Mouse (Mus musculus): ENCODE measurements around the gene Mlx. TPM values are rescaled to one million over a fixed set of nuclear protein-coding genes. Genes with fewer than 3 reads are reported as not detected.

The Mlx gene
- polyA plus RNA-seq, 1 experiment from 2014 or later: 37.3 TPM

DNA sequence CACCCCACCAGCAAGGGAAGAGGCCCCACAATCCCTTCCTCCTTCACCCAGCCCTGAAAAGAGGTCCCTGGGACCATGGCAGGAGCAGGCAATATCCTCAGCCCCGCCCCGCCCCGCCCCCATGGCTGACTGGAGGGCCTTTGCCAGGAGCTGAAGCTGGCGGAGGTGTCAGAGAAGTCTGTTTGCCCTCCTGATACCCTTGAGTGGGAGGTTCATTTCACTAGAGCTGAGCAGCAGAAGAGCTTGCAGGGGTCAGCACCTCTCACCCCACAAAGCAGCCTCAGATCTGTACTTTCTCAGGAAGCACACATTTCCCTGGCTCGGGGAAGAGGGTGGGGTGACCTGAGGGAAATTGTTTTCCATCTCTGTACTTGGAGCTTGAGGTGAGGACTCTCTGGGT lies 28.4 kb upstream of the Mlx start:
- 82% methylated on average over 5 of the region's 5 CpGs for WGBS
- Histone ChIP-seq H3K9me3 (no peaks in the 10 kb centered on the region), H3K36me3 (replicated peaks) (peaks cover 78% of the 10 kb centered on the region), H3K27me3 (ENCODE audit: poor library complexity, severe bottlenecking) (no peaks in the 10 kb centered on the region), H3K27ac (0 out of 2 replicates have a peak overlapping the region, but pooled peaks have one; percentile 4), H3K4me3 (no peak overlapping the region), H3K4me1 (peaks cover 20% of the 10 kb centered on the region)
- DNase-seq (ENCODE audit: extremely low spot score, low spot score): no peak

DNA sequence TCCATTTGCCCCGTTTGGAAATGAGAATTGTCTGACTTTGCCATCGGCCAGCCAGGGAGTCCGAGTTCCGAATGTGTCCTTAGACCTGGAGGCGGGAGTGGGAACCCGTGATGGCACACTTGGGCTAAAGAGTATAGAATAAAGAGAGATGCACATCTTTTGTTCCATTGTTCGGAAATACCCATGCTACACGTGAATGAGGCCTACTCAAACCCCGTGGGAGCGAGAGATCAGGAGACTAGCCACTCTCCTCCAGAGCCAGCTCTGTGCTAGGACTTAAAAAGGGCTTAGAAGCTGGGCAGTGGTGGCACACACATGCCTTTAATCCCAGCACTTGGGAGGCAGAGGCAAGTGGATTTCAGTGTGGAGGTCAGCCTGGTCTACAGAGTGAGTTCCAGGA lies 27.6 kb upstream of the Mlx start:
- Histone ChIP-seq H3K36me3 (replicated peaks) (peaks cover 74% of the 10 kb centered on the region), H3K4me3 (no peak overlapping the region), H3K27me3 (ENCODE audit: poor library complexity, severe bottlenecking) (no peaks in the 10 kb centered on the region), H3K27ac (no peak overlapping the region), H3K4me1 (peaks cover 27% of the 10 kb centered on the region), H3K9me3 (no peaks in the 10 kb centered on the region)
- 82% methylated on average over 10 of the region's 10 CpGs for whole genome bisulfite sequencing
- no peak for DNase-seq (ENCODE audit: extremely low spot score, low spot score)

DNA sequence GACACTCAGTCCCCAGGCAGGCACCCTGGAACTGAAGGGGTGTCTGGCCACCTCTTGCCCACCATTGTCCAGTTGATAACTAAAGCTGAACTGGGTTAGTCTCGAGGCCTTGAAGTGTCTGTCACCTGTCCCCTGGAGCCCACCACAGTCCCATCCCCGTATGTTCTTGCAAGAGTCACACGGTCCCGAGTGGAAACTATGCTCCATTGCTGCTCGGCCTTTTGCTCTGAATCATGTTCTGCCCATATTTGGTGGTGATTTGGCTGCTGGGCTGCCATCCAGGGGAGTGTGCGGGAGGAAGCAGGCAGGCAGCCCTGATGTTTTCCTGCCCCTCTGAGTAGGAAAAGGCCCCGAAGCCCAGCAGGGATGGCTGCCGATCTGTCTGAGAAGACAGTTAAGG lies 27.0 kb upstream of the Mlx start:
- H3K4me3 ChIP-seq: no peak overlapping the region
- H3K9me3 ChIP-seq: no peaks in the 10 kb centered on the region
- WGBS: 89% methylated on average over 8 of the region's 8 CpGs
- no peaks in the 10 kb centered on the region for H3K27me3 ChIP-seq (ENCODE audit: poor library complexity, severe bottlenecking)
- H3K36me3 ChIP-seq (replicated peaks): peaks cover 69% of the 10 kb centered on the region
- H3K4me1 ChIP-seq: peaks cover 27% of the 10 kb centered on the region
- no peak overlapping the region for H3K27ac ChIP-seq
- DNase-seq (ENCODE audit: extremely low spot score, low spot score): no peak

DNA sequence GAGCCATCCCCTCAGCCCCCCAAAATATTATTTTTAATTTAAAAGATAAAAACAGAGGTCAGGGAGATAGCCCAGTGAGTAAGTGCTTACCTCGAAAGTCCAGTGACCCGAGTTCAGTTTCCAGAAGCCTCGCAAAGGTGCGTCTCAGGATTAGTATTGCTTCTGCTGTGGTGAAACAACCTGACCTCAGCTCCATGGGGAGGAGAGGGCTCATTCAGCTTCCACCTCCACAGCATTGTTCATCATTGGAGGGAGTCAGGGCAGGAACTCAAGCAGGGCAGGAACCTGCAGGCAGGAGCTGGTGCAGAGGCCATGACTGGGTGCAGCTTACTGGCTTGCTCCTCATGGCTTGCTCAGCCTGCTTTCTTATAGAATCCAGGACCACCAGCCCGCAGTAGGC lies 26.0 kb upstream of the Mlx start:
- H3K27ac ChIP-seq: no peak overlapping the region
- no peak for DNase-seq (ENCODE audit: extremely low spot score, low spot score)
- 91% methylated on average over 5 of the region's 5 CpGs for WGBS
- H3K36me3 ChIP-seq (replicated peaks): peaks cover 59% of the 10 kb centered on the region
- H3K4me1 ChIP-seq: peaks cover 27% of the 10 kb centered on the region
- peaks cover under 1% of the 10 kb centered on the region; the same call in 1 of the 2 replicates for H3K27me3 ChIP-seq (ENCODE audit: poor library complexity, severe bottlenecking)
- no peak overlapping the region for H3K4me3 ChIP-seq
- H3K9me3 ChIP-seq: no peaks in the 10 kb centered on the region

DNA sequence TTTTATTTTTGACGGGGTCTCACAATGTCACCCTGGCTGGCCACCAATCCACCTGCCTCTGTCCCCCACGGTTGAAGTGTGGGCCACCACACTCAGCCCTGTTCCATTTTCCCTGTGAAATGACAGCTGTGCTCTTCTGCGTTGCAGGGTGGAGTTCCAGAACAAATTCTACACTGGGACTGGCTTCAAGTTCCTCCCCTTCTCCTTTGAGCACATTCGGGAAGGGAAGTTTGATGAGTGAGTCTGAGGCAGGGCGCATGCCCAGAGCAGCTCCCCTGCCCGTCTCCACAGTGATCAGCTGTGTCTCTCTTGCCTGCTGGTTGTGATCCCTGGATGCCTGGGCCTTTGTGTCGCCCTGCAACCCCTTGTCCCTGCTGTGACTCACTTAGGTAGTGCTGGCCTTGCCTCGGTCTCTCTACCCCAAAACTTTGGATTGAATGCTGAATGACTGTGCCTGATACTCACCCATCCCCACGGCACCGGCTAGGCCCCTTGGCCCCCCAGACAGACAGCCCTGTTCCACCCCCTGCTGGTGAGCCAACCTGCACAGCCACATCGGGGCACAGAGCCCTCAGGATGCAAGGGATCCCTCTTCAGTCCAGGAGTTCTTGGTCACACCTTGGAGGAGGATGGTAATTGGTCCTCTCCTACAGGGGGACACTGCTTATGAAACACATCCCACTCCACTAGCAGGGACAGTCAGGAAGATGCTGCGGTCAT lies 24.8 kb upstream of the Mlx start:
- H3K4me3 ChIP-seq: no peak overlapping the region
- DNase-seq (ENCODE audit: extremely low spot score, low spot score): no peak
- no peaks in the 10 kb centered on the region for H3K9me3 ChIP-seq
- no peak overlapping the region for H3K27ac ChIP-seq
- peaks cover 38% of the 10 kb centered on the region for H3K4me1 ChIP-seq
- 77% methylated on average over 12 of the region's 12 CpGs for WGBS
- peaks cover 48% of the 10 kb centered on the region for H3K36me3 ChIP-seq (replicated peaks)
- H3K27me3 ChIP-seq (ENCODE audit: poor library complexity, severe bottlenecking): peaks cover 5% of the 10 kb centered on the region; the same call in 1 of the 2 replicates

DNA sequence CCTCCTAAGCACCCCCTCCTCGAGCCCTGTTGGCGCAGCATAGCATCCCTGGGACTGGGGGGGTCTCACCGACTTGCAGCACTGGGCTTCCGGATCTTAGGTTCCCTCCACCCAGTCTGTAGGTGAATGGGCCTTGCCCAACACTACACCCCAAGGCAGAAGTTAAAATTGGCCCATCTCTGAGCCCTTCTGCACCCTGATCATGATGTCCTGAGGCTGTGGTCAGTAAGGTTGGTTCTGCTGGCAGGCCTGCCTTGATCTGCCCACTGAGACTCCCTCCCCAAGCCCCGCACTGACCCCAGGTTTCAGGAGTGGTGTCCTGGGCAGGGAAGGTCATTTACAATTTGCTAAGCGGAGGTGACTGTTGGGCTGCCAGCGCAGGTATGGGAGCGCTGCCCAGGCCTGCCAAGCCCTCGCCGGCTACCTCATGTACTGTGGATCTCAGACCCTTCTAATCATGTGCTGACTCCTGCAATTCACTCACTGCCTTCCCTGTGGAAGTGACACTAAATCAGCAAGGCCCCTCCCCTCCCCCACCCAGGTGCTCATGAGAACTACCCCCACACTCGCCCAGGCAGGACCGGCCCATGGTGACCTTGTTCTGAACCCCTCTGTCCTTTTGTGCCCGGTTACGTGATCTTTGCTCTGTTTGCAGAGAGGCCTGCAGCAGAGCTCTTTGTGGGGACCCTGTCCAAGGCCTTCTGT lies 24.0 kb upstream of the Mlx start:
- WGBS: 79% methylated on average over 14 of the region's 14 CpGs
- no peak overlapping the region for H3K4me3 ChIP-seq
- H3K9me3 ChIP-seq: no peaks in the 10 kb centered on the region
- H3K4me1 ChIP-seq: peaks cover 39% of the 10 kb centered on the region
- peaks cover 46% of the 10 kb centered on the region for H3K36me3 ChIP-seq (replicated peaks)
- no peak for DNase-seq (ENCODE audit: extremely low spot score, low spot score)
- H3K27me3 ChIP-seq (ENCODE audit: poor library complexity, severe bottlenecking): peaks cover 10% of the 10 kb centered on the region; the same call in 1 of the 2 replicates
- H3K27ac ChIP-seq: peak overlapping the region; percentile 70

DNA sequence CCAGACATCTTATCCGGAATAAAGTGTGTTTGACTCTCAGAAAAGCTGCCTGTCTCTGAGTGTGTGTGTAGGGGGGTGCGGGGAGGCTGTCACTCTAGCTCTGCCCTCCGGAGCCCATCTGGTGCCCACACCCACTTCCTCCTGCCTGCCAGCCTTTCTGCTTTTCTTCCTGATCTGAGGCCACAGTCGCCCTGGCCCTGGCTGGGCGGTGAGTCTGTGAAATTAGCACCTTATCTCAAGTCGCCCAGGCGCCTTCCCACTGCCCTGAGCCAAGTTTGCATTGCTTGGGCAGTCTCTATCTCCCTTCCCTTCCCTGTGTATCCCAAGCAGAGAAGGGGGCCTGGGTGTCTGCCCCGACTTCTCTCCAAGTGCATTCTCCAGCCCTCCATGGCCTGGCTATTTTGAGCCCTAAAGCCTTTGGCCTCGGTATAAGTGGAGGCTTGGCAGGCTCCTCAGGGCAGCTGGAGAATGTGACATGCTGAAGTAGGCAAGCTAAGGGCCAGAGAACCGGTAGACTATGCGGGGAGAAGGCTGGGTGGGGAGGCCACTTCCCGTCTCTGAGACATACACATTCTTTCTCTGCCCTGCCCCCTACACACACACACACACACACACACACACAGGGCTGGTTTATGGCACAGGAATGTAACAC lies 23.3 kb upstream of the Mlx start:
- H3K36me3 ChIP-seq (replicated peaks): peaks cover 40% of the 10 kb centered on the region
- peaks cover 17% of the 10 kb centered on the region for H3K27me3 ChIP-seq (ENCODE audit: poor library complexity, severe bottlenecking)
- peak overlapping the region; percentile 70 for H3K27ac ChIP-seq
- WGBS: 71% methylated on average over 12 of the region's 12 CpGs
- no peaks in the 10 kb centered on the region for H3K9me3 ChIP-seq
- no peak for DNase-seq (ENCODE audit: extremely low spot score, low spot score)
- H3K4me1 ChIP-seq: peaks cover 34% of the 10 kb centered on the region
- H3K4me3 ChIP-seq: no peak overlapping the region

DNA sequence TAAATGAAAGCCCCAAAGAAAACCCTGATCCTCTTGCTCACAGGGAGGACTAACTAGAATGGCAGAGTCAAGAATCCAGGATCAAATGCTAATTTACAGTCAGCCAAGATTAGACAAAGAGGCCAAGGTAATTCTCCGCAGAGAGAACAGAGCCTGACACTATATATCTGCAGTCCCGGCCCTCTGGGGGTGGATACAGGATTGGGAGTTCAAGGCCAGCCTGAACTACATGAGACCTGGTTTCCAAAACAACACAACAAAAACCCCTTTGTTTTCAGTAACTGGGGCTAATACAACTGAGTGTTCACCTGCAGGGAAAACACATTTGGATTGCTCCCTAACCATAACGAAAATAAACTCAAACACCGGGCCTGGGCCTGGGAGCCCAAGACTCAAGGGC lies 22.6 kb upstream of the Mlx start:
- H3K4me1 ChIP-seq: peaks cover 37% of the 10 kb centered on the region
- H3K27me3 ChIP-seq (ENCODE audit: poor library complexity, severe bottlenecking): peaks cover 23% of the 10 kb centered on the region
- no peak for DNase-seq (ENCODE audit: extremely low spot score, low spot score)
- WGBS: 84% methylated on average over 4 of the region's 4 CpGs
- H3K4me3 ChIP-seq: no peak overlapping the region
- H3K9me3 ChIP-seq: no peaks in the 10 kb centered on the region
- H3K36me3 ChIP-seq (replicated peaks): peaks cover 33% of the 10 kb centered on the region
- no peak overlapping the region for H3K27ac ChIP-seq

DNA sequence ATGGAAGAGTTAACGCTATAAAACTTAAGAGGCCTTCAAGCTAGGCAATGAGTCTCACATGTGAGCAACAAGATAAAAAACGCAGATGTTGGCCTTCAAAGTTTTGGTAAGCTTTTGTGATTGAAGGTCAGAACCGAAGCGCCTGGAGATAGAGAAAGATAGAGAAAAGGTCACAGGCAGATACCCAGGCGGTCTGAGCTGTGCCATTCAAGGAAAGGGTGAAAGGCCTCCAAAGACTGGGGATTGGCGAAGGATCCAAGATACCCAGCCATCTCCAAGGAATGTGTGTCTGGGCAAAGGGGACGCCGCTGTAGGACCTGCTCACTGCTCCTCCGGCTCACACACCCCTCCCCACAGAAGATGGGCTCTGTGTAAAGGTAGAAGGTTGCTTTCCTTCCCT lies 22.1 kb upstream of the Mlx start:
- Histone ChIP-seq H3K9me3 (no peaks in the 10 kb centered on the region), H3K4me1 (peaks cover 41% of the 10 kb centered on the region), H3K36me3 (replicated peaks) (peaks cover 28% of the 10 kb centered on the region), H3K27me3 (ENCODE audit: poor library complexity, severe bottlenecking) (peaks cover 23% of the 10 kb centered on the region), H3K27ac (no peak overlapping the region), H3K4me3 (no peak overlapping the region)
- DNase-seq (ENCODE audit: extremely low spot score, low spot score): no peak
- 90% methylated on average over 9 of the region's 9 CpGs for WGBS

DNA sequence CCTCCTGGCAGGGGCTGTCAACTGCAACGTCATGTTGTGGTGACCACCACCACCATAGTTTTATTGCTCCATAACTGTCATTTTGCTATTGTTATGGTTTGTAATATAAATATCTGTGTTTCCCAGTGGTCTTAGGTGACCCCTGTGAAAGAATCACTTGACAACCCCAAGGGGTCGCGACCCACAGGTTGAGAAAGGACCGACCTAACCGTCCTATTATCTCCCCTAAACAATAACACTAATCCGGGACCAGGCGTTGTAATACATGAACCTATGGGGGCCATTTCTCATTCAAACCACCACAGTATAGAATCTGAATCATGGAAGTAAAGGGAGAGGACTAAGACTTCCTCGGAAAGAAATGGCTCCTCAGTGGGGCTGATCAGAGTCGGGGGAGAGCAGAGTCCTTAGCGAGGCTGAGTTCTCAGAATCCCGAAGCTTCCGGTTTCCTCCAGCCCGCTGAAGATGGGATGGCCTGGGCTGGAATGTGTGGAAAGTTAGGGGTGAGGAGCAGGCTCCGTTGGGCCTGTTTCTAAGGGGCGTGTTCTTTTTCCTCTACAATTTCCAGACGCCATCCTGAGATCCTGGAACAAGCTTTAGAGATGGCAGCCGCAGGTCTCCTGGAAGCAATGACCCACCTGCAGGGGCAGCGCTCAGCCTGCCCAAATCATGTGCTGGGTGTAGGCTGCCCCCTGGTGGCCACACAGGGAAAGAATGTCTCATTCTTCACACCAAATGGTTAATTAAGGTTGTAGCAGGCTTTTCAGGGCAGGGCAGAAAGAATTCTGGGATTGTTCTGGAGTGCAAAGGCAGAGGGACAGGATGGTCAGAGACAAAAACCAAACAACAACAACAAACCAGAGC lies 20.3 kb upstream of the Mlx start:
- peak overlapping the region; percentile 50 for H3K4me3 ChIP-seq
- WGBS: 19% methylated on average over 18 of the region's 18 CpGs
- peaks cover 18% of the 10 kb centered on the region for H3K36me3 ChIP-seq (replicated peaks)
- DNase-seq (ENCODE audit: extremely low spot score, low spot score): peak; percentile 88
- H3K4me1 ChIP-seq: peaks cover 53% of the 10 kb centered on the region
- peaks cover 36% of the 10 kb centered on the region for H3K27me3 ChIP-seq (ENCODE audit: poor library complexity, severe bottlenecking)
- H3K27ac ChIP-seq: peak overlapping the region; percentile 71
- H3K9me3 ChIP-seq: no peaks in the 10 kb centered on the region

DNA sequence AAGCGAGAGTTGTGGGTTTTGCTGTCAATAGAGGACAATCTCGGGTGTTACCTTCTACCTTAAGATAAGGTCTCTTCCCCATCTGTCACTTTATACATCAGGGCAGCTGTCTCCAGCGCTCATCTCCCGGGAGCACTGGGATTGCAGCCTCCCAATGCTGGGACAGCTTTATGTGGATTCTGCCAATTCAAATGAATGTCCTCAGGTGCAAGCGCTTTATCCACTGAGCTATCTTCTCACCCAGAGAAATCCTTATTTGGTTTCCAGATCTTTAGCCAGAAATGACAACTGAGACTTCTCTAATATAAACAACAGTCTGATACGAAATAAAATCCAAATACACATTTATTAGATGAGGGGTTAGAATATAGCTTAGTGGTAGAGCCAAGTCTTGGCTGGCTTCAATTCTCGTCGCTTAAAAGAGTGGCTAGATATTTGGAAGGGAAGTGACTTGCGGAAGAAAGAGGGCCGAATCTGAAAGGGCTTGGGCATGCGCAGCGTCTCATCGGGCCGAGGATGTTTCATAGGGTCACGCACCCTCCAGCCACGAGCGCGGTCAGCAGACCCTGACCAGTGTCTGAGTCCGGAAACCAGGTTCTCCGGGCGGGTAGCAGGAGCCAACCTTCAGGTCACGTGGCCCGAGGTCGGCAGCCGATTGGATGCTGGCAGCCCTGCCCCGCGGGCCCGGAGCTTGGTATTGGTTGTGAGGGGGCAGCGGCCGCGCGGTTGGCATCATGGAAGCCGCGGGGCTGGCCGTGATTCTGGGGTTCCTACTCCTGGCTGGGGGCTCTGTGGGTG lies 17.5 kb upstream of the Mlx start, which contains the start of gene Naglu:
TSS of gene Naglu (plus strand) at position 622 of the 798 bp plus-strand sequence.
- 5% methylated on average over 35 of the region's 35 CpGs for WGBS
- Histone ChIP-seq H3K27ac (peak within 1 kb of the TSS; percentile 90), H3K36me3 (replicated peaks) (no peaks in the 10 kb centered on the region; the same call in 1 of the 2 replicates), H3K4me3 (peak within 1 kb of the TSS; percentile 71), H3K9me3 (no peaks in the 10 kb centered on the region), H3K4me1 (peaks cover 31% of the 10 kb centered on the region), H3K27me3 (ENCODE audit: poor library complexity, severe bottlenecking) (peaks cover 50% of the 10 kb centered on the region)
- peak; percentile 94 for DNase-seq (ENCODE audit: extremely low spot score, low spot score)

DNA sequence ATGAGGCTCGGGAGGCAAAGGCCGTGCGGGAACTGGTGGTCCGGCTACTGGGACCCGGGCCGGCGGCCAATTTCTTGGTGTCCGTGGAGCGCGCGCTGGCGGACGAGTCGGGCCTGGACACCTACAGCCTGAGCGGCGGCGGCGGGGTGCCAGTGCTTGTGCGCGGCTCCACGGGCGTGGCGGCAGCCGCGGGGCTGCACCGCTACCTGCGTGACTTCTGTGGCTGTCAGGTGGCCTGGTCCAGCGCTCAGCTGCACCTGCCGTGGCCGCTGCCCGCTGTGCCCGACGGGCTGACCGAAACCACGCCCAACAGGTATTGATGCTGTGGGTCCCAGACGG lies 16.9 kb upstream of the Mlx start:
- Histone ChIP-seq H3K27me3 (ENCODE audit: poor library complexity, severe bottlenecking) (peaks cover 50% of the 10 kb centered on the region), H3K27ac (peak overlapping the region; percentile 90)

More for the DNA sequence above, 16.9 kb upstream of the Mlx start:
- Histone ChIP-seq H3K4me1 (peaks cover 31% of the 10 kb centered on the region), H3K4me3 (peak overlapping the region; percentile 71), H3K36me3 (replicated peaks) (no peaks in the 10 kb centered on the region; the same call in 1 of the 2 replicates), H3K9me3 (no peaks in the 10 kb centered on the region)
- 1% methylated on average over 36 of the region's 36 CpGs for WGBS
- no peak for DNase-seq (ENCODE audit: extremely low spot score, low spot score)
